Mouse (Mus musculus) liver, embryonic 14.5 days (tissue): ENCODE measurements around the gene Csrp1.

Experiments
- CTCF ChIP-seq: IDR thresholded peaks from 2 replicates; pipeline ENCODE4 v1.5.1; 2016; ENCODE audit warnings: antibody characterized with exemption, low read depth, control low read depth
- EP300 ChIP-seq: IDR thresholded peaks from 2 replicates; pipeline ENCODE4 v1.6.1; 2016; ENCODE audit warnings: antibody characterized with exemption, low read depth

- TF ChIP-seq CTCF (no peak), EP300 (no peak)
These were observed 39.1 kb upstream of the Csrp1 start for GRCm38 (mm10) chr1:135680716-135681115.
